Mouse (Mus musculus) heart, embryonic 10.5 days (tissue): ENCODE measurements around the gene Tmem97. TPM values are rescaled to one million over a fixed set of nuclear protein-coding genes. Genes with fewer than 3 reads are reported as not detected.

Experiments used
- DNase-seq: peaks from one replicate; pipeline ENCODE4 v3.0.0-alpha.2; 2017; ENCODE audit warnings: low spot score
- H3K27ac ChIP-seq: fragments of 300-500 bp; sonication (generic); 2 replicates; pipeline ENCODE4 v1.5.1; 2016; ENCODE audit warnings: mild to moderate bottlenecking
- H3K27me3 ChIP-seq: fragments of 300-500 bp; sonication (generic); 2 replicates; pipeline ENCODE4 v1.6.1; 2016; ENCODE audit warnings: mild to moderate bottlenecking; ENCODE audit not compliant: poor library complexity, insufficient read depth, severe bottlenecking
- H3K36me3 ChIP-seq: fragments of 300-500 bp; sonication (generic); 2 replicates; pipeline ENCODE4 v1.6.1; 2016; ENCODE audit warnings: mild to moderate bottlenecking, moderate library complexity
- H3K4me1 ChIP-seq: fragments of 300-500 bp; sonication (generic); 2 replicates; pipeline ENCODE4 v1.6.1; 2016; ENCODE audit warnings: mild to moderate bottlenecking
- H3K4me3 ChIP-seq: fragments of 300-500 bp; sonication (generic); 2 replicates; pipeline ENCODE4 v1.5.1; 2016; ENCODE audit warnings: mild to moderate bottlenecking, moderate library complexity
- H3K9me3 ChIP-seq: fragments of 300-500 bp; sonication (generic); 2 replicates; pipeline ENCODE4 v1.6.1; 2016; ENCODE audit warnings: mild to moderate bottlenecking, moderate library complexity
- WGBS: fragments of 180-500 bp; shearing (Covaris S2); methylation state at CpG from one replicate; pipeline ENCODE4 v1.1.7; 2016; 5-methylcytosine and 5-hydroxymethylcytosine counted together
- polyA plus RNA-seq: library from polyadenylated mRNA; unstranded; fragments of >200 nt; fragmentation: Nextera tagmentation; extraction: Ambion mirVana; gene quantifications from 2 replicates; pipeline ENCODE4 v1.2.1, GENCODE M21; 2016

The Tmem97 gene
- polyA plus RNA-seq, 1 experiment from 2014 or later: 105 TPM

DNA sequence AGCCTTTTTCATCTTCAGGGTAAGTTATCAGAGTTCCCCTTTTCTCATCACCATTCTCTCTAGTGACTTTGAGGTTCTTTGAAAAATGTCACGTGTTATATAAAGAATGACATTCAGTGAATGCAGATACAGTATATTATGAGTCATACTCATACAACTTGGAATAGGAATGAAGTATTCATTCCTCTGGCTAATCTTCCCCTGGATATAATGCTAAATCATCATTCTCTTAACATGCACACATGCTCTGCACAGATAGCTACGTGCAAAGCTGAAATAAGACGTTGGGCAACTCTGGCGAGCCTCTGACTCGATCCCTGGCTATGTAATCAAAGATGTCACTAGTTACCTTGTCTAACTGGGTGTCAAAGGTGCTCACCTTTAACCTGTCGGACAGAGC, 21.3 kb upstream of the Tmem97 start:
- Histone ChIP-seq H3K27me3 (no peaks in the 10 kb centered on the region), H3K9me3 (no peaks in the 10 kb centered on the region), H3K4me1 (0 out of 2 replicates have a peak, but pooled peaks cover under 1% of the 10 kb centered on the region), H3K27ac (no peak overlapping the region), H3K4me3 (no peak overlapping the region), H3K36me3 (peaks cover 61% of the 10 kb centered on the region)
- 86% methylated on average over 6 of the region's 6 CpGs for WGBS
- no peak for DNase-seq

DNA sequence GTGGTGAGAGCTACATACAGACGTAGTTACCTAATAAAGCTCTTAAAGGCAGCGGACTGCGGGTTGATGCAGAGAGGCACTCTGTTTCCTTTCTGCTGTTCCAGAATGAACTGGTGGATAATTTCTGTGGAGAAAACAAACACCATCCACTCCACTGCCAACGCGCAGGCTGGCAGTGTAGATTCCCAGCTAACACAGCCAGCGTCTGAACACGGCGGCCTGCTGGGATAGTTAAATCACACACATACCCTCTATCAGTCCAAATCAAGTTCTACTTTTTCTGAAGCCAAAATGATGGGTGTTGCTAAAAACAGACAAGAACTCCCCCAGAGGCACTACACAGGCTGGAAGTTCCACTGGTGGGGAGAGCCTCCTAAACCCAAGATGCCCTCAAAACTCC, 20.9 kb upstream of the Tmem97 start:
- H3K27ac ChIP-seq: no peak overlapping the region
- no peak overlapping the region for H3K4me3 ChIP-seq
- no peak for DNase-seq
- WGBS: 94% methylated on average over 8 of the region's 8 CpGs
- H3K27me3 ChIP-seq: no peaks in the 10 kb centered on the region
- peaks cover 4% of the 10 kb centered on the region; the same call in 1 of the 2 replicates for H3K4me1 ChIP-seq
- no peaks in the 10 kb centered on the region for H3K9me3 ChIP-seq
- H3K36me3 ChIP-seq: peaks cover 57% of the 10 kb centered on the region

DNA sequence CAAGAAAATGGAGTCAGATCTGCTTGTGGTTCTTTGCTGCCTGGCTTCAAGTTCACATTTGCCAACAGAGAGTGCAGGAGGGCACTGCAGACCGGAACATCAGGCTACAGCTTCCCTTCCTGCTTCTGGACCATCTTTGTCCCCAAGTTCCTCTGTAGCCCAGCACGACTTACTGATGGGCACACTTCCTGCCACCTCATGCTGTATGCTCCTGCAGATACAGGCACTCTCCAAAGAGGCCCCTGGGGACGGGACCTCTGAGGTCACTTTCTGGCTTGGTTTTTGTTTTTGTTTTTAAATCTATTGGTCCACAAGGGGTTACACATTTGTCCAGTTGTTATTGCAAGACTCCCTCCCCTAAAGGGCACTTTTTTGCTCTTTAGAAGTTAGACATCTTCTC, 19.2 kb upstream of the Tmem97 start:
- Histone ChIP-seq H3K4me1 (peaks cover 6% of the 10 kb centered on the region; the same call in 1 of the 2 replicates), H3K27ac (no peak overlapping the region), H3K36me3 (peaks cover 58% of the 10 kb centered on the region), H3K27me3 (no peaks in the 10 kb centered on the region), H3K9me3 (no peaks in the 10 kb centered on the region), H3K4me3 (no peak overlapping the region)
- WGBS: 64% methylated on average over 3 of the region's 3 CpGs
- no peak for DNase-seq

DNA sequence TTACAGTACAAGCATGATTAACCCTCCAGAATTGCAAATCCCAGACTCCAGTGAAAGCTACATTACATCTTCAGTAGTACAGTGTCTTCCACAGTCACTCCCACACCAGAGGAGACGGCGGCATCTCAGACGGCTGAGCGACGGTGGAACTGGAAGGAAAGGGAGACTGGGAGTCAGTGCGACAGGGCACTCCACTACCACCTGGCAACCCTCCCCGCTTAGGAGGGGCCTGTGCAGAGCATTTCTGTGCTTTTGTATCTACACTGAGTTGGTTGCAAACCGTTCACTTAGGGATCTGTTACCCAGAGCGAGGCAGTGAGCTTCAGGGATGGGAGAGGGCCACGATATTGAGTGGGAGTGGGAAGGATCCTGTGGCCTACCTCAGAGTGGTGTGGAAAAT, 18.2 kb upstream of the Tmem97 start:
- Histone ChIP-seq H3K4me3 (no peak overlapping the region), H3K27ac (no peak overlapping the region), H3K36me3 (peaks cover 53% of the 10 kb centered on the region), H3K9me3 (no peaks in the 10 kb centered on the region), H3K4me1 (peaks cover 6% of the 10 kb centered on the region; the same call in 1 of the 2 replicates), H3K27me3 (no peaks in the 10 kb centered on the region)
- 86% methylated on average over 10 of the region's 10 CpGs for whole genome bisulfite sequencing
- DNase-seq: no peak

DNA sequence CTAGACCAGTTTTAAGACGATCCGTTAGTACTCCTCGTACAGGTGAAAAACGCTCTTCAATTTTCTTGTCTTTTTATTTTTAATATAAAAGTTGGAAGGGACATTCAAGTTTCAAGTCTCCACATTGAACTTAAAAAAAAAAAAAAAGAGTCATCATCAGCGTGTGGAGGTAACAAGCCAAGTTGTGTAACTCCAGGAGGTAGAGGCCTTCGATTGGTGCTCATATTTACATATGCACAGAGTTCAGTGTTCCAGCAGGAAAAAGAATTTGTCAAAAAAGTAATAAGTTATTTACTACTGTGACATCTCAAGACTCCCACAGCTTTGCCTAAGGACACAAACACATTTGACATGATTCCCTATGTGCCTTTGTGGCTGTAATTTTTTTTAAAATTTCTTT, 17.0 kb upstream of the Tmem97 start:
- H3K36me3 ChIP-seq: peaks cover 45% of the 10 kb centered on the region
- DNase-seq: no peak
- peaks cover 6% of the 10 kb centered on the region; the same call in 1 of the 2 replicates for H3K4me1 ChIP-seq
- WGBS: 88% methylated on average over 6 of the region's 6 CpGs
- H3K9me3 ChIP-seq: no peaks in the 10 kb centered on the region
- no peaks in the 10 kb centered on the region for H3K27me3 ChIP-seq
- H3K27ac ChIP-seq: no peak overlapping the region
- no peak overlapping the region for H3K4me3 ChIP-seq

DNA sequence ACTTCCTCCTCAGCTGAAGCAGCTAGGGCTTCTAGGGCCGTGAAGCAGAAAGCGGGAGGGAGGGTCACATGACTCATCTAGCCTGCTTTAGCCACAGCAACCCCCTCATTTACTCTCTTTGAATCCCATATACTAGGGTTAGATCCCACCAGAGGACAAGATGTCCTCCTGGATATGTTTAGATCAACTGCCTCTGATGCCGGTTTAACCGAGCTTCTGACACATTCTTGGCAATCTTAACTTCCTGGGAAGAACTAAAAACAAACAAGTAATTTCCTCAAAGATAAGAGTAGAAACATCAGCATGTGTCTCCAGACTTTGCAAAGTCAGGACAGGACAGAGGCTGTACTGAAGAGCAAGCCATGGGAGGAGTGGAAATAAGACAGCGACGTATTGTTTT, 16.2 kb upstream of the Tmem97 start:
- Histone ChIP-seq H3K27me3 (no peaks in the 10 kb centered on the region), H3K9me3 (no peaks in the 10 kb centered on the region), H3K4me3 (no peak overlapping the region), H3K4me1 (peaks cover 6% of the 10 kb centered on the region; the same call in 1 of the 2 replicates), H3K36me3 (peaks cover 38% of the 10 kb centered on the region), H3K27ac (no peak overlapping the region)
- 38% methylated on average over 6 of the region's 6 CpGs for WGBS
- DNase-seq: no peak

DNA sequence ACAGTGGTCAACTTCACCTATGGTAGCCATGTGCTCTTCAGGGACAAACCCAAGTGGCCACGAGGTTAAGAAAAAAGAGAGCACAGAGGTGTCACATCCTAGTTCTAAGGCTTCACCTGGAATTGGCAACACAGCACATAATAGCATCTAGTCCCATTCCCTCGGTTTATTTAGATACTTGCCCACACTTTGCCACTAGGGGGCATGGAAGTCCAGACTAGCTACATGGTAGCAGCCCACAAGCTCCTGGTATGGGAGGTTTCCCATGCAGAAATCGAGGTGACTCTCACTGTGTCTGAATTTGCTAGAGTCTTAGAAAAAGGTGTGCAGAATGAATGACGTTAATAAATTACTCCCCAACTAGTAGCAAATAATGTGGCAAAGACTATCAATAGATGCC, 9.9 kb upstream of the Tmem97 start:
- WGBS: 17% methylated on average over 4 of the region's 4 CpGs
- no peak overlapping the region for H3K27ac ChIP-seq
- H3K36me3 ChIP-seq: peaks cover 2% of the 10 kb centered on the region; the same call in 1 of the 2 replicates
- H3K4me1 ChIP-seq: peaks cover 6% of the 10 kb centered on the region
- no peaks in the 10 kb centered on the region for H3K27me3 ChIP-seq
- no peaks in the 10 kb centered on the region for H3K9me3 ChIP-seq
- DNase-seq: peak; percentile 78
- H3K4me3 ChIP-seq: no peak overlapping the region

DNA sequence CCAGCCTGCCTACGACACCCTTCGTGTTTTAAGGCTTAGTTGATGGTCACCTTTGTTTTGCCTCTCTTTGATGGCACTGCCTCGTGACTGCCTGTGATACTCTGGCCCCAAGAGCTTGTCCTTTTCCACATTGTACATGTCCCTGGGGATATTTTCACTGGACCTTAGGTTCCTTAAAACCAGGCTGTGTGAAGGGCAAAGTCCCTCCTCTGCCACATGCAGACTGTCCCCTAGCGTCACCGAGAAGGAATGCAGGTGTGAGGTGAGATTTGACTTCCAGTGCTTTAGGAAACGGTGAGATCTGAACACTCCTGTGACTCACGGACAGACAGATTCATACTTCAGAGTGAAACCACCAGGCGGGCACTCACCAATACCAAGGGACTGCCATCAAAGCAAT, 6.7 kb upstream of the Tmem97 start:
- DNase-seq: no peak
- no peak overlapping the region for H3K27ac ChIP-seq
- 58% methylated on average over 8 of the region's 8 CpGs for WGBS
- no peaks in the 10 kb centered on the region for H3K36me3 ChIP-seq
- H3K27me3 ChIP-seq: no peaks in the 10 kb centered on the region
- H3K4me3 ChIP-seq: no peak overlapping the region
- peaks cover 9% of the 10 kb centered on the region for H3K4me1 ChIP-seq
- no peaks in the 10 kb centered on the region for H3K9me3 ChIP-seq

DNA sequence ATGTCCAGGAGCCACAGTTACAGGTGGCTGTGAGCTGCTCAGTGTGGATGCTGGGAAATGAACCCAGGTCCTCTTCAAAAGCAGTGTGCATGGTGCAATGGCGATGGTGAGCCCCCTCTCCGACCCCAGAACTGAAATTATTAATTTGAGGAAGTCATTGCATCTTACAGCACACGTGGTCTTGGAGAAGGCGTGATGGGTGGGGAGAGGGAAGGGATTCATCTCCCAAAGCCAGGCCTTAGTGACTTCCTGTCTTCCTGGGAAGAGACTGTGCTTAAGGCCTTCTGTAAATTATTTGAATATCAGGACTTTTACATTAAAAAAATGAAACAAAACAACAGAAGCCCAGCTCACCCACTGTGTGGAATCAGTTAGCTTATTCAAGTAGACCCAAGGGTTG, 5.5 kb upstream of the Tmem97 start:
- no peak for DNase-seq
- Histone ChIP-seq H3K27ac (no peak overlapping the region), H3K4me1 (peaks cover 12% of the 10 kb centered on the region), H3K4me3 (no peak overlapping the region), H3K27me3 (no peaks in the 10 kb centered on the region), H3K36me3 (no peaks in the 10 kb centered on the region), H3K9me3 (no peaks in the 10 kb centered on the region)
- WGBS: 72% methylated on average over 4 of the region's 4 CpGs

DNA sequence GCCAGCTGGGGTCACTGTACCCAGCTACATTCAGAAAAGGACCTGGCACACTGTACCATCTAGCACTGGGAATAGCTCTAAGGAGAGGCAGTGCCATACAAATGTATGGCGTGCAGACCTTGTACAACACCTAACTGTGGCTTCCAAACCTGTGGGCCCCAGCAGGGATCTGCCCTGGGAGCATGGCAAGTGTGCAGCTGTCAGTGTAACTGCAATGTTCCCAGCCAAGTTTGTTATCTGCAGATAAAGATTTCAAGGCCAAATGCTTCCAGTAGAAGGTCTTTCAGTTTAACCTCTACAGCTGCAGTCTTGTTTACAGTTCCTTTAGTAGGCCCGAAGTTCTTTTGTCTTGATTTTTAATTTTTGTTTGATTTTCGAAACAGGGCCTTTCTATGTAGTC, 5.0 kb upstream of the Tmem97 start:
- Histone ChIP-seq H3K4me3 (no peak overlapping the region), H3K9me3 (no peaks in the 10 kb centered on the region), H3K27ac (peak overlapping the region; percentile 76), H3K4me1 (peaks cover 17% of the 10 kb centered on the region), H3K27me3 (no peaks in the 10 kb centered on the region), H3K36me3 (no peaks in the 10 kb centered on the region)
- DNase-seq: no peak
- WGBS: 69% methylated on average over 3 of the region's 3 CpGs

DNA sequence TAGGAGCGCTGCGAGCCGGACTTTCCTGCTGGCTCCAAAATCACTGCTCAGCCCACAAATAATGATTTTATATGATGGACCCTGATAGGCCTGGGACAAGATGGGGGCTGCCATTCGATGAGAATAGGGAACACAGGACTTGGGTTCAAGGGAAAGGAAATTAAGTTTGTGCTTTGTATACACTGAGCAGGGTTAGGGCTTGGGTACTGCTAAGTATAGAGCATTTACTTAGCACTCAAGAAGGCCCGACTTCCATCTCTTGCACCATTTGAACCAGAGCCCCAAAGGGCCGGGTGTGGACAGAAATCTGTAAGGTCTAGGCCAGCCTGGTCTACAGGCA, 452 bp upstream of the Tmem97 start:
- Histone ChIP-seq H3K27me3 (no peaks in the 10 kb centered on the region), H3K4me3 (peak overlapping the region; percentile 80), H3K36me3 (no peaks in the 10 kb centered on the region), H3K27ac (peak overlapping the region; percentile 94), H3K4me1 (peaks cover 35% of the 10 kb centered on the region), H3K9me3 (no peaks in the 10 kb centered on the region)
- no peak for DNase-seq
- WGBS: 38% methylated on average over 6 of the region's 6 CpGs

DNA sequence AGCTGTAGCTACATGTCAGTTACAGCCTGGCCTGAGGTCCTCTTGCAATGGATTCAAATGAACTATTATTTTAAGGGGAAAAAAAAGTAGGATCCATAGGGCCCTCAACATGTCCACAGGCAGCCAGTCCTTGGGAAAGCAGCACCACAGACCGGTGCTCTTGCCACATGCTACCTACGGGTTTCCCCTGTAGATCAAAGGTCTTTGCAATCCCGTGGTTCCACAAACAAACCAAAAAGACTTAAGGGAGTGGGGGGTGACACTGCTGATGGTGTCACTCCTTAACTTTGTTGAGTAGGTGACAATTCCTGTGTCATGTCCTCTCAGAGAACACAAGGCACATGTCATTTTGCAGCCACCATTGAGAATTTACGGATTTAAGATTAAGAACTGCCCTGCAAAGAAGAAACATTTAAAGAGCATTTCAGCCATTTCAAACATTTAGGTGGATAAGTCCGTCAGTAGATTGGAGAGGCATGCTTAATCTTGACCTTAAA, 1.0 kb downstream of the Tmem97 start:
- no peak for DNase-seq
- Histone ChIP-seq H3K27me3 (no peaks in the 10 kb centered on the region), H3K36me3 (peaks cover 9% of the 10 kb centered on the region; the same call in 1 of the 2 replicates), H3K27ac (peak overlapping the region; percentile 94), H3K9me3 (no peaks in the 10 kb centered on the region), H3K4me1 (peaks cover 25% of the 10 kb centered on the region), H3K4me3 (peak overlapping the region; percentile 80)
- WGBS: 7% methylated on average over 5 of the region's 5 CpGs

DNA sequence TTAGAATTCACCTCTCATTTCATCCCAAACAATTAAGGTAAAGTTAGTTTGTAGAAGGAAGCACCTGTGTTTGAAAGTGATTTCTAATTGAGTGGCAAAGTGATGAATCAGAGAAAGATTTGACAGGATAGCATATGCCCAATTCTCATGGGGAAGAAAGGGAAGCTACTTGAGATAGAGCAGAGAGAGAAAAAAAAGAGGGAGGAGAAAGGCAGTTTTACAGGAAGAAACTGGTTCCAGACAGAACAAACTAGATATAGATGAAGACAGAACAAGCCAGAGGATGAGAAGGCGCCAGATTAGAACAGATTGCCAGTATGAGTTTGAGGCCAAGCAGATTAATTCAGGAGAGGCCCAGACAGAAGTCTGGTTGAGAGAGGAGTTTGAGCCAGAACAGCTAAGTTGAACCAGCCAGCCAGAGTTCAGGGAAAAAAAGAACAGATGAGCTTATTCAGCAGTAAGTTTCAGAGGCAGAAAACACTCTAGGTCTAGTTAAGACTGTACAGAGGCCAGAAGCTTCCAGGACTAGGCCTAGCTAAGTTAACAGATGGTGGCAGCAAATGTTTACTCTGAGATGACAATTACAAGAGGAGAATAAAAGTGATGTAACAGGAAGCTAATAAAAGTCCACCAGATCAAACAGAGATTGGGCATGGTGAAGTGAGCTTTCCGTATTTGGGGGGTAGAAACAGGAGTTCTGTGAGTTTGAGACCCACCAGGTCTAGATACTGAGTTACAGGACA, 2.7 kb downstream of the Tmem97 start:
- DNase-seq: no peak
- no peak overlapping the region for H3K4me3 ChIP-seq
- H3K4me1 ChIP-seq: peaks cover 25% of the 10 kb centered on the region
- no peaks in the 10 kb centered on the region for H3K27me3 ChIP-seq
- no peak overlapping the region for H3K27ac ChIP-seq
- H3K9me3 ChIP-seq: no peaks in the 10 kb centered on the region
- 78% methylated on average over 2 of the region's 2 CpGs for WGBS
- peaks cover 21% of the 10 kb centered on the region for H3K36me3 ChIP-seq

DNA sequence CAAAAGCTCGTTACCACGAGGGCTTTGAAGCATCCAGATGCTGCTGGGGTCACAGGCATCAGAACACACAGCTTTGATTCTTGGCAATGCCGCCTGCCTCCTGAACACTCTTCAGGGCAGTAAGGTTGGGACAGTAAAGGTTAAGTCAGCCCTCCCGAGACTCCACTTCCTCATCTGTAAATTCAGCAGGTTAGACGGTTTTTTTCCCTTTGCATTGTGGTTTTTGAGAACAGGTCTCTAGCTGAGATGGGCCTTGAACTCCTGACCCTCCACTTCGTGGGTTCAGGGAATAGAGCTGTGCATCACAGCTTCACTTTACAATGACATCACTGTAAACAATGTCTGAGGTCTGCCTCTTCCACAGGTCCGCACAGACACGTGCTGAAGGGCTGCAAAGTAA, 5.4 kb downstream of the Tmem97 start:
- WGBS: 61% methylated on average over 8 of the region's 8 CpGs
- peaks cover 43% of the 10 kb centered on the region for H3K36me3 ChIP-seq

More for the DNA sequence above, 5.4 kb downstream of the Tmem97 start:
- no peaks in the 10 kb centered on the region for H3K27me3 ChIP-seq
- H3K4me3 ChIP-seq: no peak overlapping the region
- H3K4me1 ChIP-seq: peaks cover 17% of the 10 kb centered on the region
- DNase-seq: no peak
- H3K27ac ChIP-seq: no peak overlapping the region
- H3K9me3 ChIP-seq: no peaks in the 10 kb centered on the region
